Mouse (Mus musculus) heart, postnatal 10 days (tissue): Measurements from ENCODE around the gene Best3. TPM values are rescaled to one million over a fixed set of nuclear protein-coding genes. Genes with fewer than 3 reads are reported as not detected.
"Not testable (repeated sequence)": the region's sequence is repeated elsewhere in the genome, so short reads cannot be mapped to it uniquely, and the experiment has no call there.

Source experiments
- DNase-seq, 2 experiments: peaks; one replicate each; pipeline ENCODE4 v3.0.0; 2021
- intact Hi-C: fragments of 180-260 bp; cut with DNase I; formaldehyde crosslinking; loops from one replicate; pipeline ENCODE4 v1.15.1; 2025
- total RNA-seq, 2 experiments: library from RNA; stranded (reverse); gene quantifications; 2 replicates each; pipeline ENCODE4 v1.2.3; 2021

Best3 gene
- total RNA-seq, 2 experiments from 2014 or later, result 1.4 to 1.7 TPM

- intact Hi-C loops, result no loop called here
Observed at GRCm38 (mm10) chr10:117021020-117021754, 35.1 kb downstream of the Best3 start.

GRCm38 (mm10) chr10:117023693-117024092 lies 37.6 kb downstream of the Best3 start:
- DNase-seq, result peak in 1 of 2 experiments; percentile 32
- intact Hi-C loops, result no loop called here

More at GRCm38 (mm10) chr10:117021020-117021754, 35.1 kb downstream of the Best3 start:
- DNase-seq, result no peak

GRCm38 (mm10) chr10:117025776-117026175 lies 39.7 kb downstream of the Best3 start:
- DNase-seq, intact Hi-C loops: not testable (repeated sequence)

DNA sequence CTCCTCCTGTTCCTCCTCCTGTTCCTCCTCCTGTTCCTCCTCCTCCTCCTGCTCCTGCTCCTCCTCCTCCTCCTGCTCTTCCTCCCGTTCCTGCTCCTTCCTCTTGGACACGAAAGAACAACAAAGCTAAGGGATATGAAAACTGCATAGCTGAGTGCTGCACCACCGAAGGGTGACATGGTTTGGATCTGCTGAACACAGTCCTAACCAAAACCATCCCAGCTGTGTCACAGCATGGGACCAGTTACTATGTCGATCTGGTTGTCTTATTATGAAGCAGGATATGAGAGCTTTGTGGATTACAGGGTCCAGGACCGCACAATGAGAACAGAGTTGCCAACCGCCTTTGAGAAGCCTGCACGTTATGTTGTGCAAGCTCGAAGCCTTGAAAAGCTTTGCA lies 40.1 kb downstream of the Best3 start:
- no peak for DNase-seq
- intact Hi-C loops, result no loop called here

DNA sequence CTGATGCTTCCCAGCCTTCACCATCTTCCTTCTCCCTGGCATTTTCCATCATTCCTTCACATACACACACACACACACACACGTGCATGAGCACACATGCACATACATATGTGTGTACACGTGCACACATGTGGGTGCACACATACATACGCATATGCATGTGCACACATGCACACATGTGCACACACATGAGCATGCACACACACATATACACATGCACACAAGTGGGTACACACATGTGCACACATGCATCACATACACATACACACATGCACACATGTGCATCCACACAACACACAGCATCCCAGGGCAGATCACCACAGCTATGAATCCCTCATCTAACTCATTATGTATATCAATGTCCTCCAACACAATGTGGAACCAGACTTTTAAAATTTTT lies 45.0 kb downstream of the Best3 start:
- no peak for DNase-seq
- intact Hi-C loops, result loop anchor here (10.0 kb wide), 1 partner anchor 86 kb away; no protein-coding TSS in a partner anchor

GRCm38 (mm10) chr10:117033785-117034184 lies 47.7 kb downstream of the Best3 start:
- intact Hi-C loops, result loop anchor here (2.0 to 10.0 kb wide), 2 partner anchors 53 to 89 kb away; no protein-coding TSS in a partner anchor
- DNase-seq, result peak; percentile 86 to 92

- peak; percentile 34 to 44 for DNase-seq
- intact Hi-C loops, result no loop called here
Observed at GRCm38 (mm10) chr10:117040355-117040754, 54.2 kb downstream of the Best3 start.

DNA sequence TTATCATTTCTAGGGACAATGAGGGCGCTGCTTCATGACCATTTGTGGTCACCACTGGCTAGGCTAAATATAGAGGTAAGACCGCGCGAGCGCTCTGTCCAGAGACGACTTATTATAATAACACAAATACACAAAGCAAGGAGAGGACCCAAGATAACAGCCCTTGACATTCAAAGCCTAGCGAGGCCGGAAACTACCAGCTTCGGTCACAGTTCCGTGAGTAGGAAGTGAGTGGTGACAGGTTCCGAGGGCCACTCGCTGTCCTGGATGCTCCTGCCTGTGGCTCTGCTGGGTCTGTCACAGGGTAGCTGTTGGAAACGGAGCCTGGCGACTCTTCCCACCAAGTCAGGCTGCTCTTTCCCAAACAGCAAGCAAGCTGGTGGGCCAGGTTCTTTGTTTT lies 56.2 kb downstream of the Best3 start:
- peak; percentile 78 to 83 for DNase-seq

DNA sequence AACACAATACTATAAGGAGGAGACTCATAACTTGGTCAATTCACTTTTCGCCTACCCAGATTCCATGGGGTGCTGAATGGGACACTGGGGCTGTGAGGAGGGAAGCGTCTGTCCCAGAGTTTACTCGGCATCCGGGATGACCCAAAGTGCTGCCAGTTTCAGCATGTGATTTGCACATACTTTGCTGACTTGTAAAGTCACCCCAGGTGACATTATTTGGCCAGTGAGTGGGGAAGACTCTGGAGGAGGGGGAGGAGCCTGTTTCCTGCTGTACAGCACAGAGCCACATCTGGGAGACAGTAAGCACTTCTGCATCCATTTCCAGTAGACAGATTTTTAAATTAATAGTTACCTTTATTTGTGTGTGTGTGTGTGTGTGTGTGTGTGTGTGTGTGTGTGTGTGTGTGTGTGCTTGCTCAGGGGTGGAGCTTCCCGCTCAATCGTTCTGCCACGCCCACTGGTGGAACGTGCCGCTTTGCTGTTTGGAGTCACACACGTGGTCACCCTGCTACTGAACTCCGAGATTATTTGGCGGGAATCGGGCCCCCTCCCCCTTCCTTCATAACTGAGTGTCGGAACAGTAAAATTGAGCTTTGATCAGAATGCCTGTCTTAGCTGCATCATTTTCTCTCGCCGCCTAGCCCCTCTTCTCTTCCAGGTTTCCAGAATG lies 57.5 kb downstream of the Best3 start:
- intact Hi-C loops, result not testable (repeated sequence)

More for the DNA sequence above, 56.2 kb downstream of the Best3 start:
- intact Hi-C loops, result no loop called here

GRCm38 (mm10) chr10:117045175-117046056 lies 59.3 kb downstream of the Best3 start, which contains the start of gene Lrrc10:
Gene Lrrc10 (plus strand): TSS chr10:117045341.
- peak; percentile 61 to 76 for DNase-seq
- intact Hi-C loops, result no loop called here

More for the DNA sequence above, 57.5 kb downstream of the Best3 start:
- peak; percentile 81 to 87 for DNase-seq

DNA sequence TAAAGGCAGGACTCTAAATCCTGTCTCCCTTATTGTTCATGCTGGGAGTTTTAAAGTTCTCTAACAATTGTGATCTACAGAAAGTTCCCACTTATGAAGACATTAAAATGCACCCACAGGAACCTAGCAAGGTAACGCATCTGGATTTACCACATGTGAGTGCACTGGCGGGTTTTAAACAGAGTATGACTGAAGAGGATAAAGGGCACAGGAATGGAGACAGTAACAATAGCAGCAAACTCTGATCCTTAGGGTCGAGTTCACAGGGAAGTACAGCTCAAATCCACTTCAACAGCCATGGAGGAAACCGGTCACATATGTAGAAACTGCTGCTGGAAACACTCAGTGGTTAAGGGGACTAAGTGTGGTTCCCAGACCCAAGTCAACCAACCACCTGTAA lies 63.1 kb downstream of the Best3 start:
- intact Hi-C loops, result no loop called here
- DNase-seq, result no peak

- peak; percentile 56 to 57 for DNase-seq
- intact Hi-C loops, result no loop called here
Observed at GRCm38 (mm10) chr10:117049961-117050597, 64.0 kb downstream of the Best3 start.

DNA sequence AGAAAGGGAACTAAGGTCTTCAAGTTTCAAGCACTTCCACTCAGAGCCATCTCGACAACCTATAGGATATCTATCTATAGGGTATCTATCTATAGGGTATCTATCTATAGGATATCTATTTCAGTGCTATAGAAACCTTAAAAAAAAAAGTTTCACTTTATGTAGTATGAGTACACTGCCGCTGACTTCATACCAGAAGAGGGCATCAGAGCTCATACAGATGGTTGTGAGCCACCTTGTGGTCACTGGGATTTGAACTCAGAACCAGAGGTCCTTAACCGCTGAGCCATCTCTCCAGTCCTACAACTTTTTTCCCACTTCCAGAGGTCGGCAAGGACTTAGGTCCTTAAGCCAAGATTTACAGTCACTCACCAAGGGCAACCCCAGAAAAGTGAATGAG lies 69.6 kb downstream of the Best3 start:
- intact Hi-C loops, result no loop called here
- no peak for DNase-seq

- DNase-seq, result no peak
- intact Hi-C loops, result loop anchor here (5.0 kb wide), 1 partner anchor 144 kb away; no protein-coding TSS in a partner anchor
Observed at GRCm38 (mm10) chr10:117062894-117063253, 76.8 kb downstream of the Best3 start.

GRCm38 (mm10) chr10:117063254-117064021 lies 77.3 kb downstream of the Best3 start, which contains the start of gene Cct2:
Gene Cct2 (minus strand): TSS chr10:117063814.
- intact Hi-C loops, result loop anchor here (5.0 kb wide), 1 partner anchor 144 kb away; no protein-coding TSS in a partner anchor
- peak; percentile 92 for DNase-seq

GRCm38 (mm10) chr10:117064076-117064475 lies 78.0 kb downstream of the Best3 start:
- intact Hi-C loops, result loop anchor here (5.0 kb wide), 1 partner anchor 143 kb away; no protein-coding TSS in a partner anchor
- DNase-seq, result no peak

DNA sequence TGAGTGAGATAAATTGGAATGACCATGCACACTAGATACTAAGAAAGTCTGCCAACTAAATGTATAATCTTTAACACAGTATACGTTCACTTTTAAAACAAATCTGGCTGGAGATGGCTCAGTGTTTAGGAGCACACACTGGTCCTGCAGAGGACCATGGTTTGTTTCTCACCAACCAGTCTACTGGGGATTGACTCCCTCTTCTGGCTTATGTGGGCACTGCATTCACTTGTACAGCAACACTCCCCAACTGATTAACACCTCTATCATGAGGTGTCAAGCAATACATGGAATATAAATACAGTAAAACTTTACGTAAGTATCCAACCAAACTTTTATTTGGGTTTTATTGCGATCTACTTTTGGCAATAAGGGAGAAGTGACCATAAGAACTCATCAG lies 83.0 kb downstream of the Best3 start:
- intact Hi-C loops, result loop anchor here (5.0 kb wide), 1 partner anchor 78 kb away; the partner anchor contains the start of gene Frs2

GRCm38 (mm10) chr10:117072191-117072888 lies 86.2 kb downstream of the Best3 start:
- intact Hi-C loops, result no loop called here
- peak; percentile 36 to 38 for DNase-seq

More for the DNA sequence above, 83.0 kb downstream of the Best3 start:
- no peak for DNase-seq
